Mouse (Mus musculus) kidney, postnatal 10 days (tissue): ENCODE results near the gene Sh2d7.
A peak's percentile ranks its signal among the peaks of the same experiment; 100 is the strongest.
"Not testable (repeated sequence)": the region's sequence is repeated elsewhere in the genome, so short reads cannot be mapped to it uniquely, and the experiment has no call there.

Experiments used
- DNase-seq: peaks from one replicate; pipeline ENCODE4 v3.0.0; 2021; ENCODE audit warnings: mixed read lengths

Gene Sh2d7

GRCm38 (mm10) chr9:54544954-54545315 lies 6.2 kb downstream of the Sh2d7 start:
- no peak for DNase-seq

- DNase-seq, result peak; percentile 76
Measured at GRCm38 (mm10) chr9:54547536-54547935, 8.8 kb downstream of the Sh2d7 start.

DNA sequence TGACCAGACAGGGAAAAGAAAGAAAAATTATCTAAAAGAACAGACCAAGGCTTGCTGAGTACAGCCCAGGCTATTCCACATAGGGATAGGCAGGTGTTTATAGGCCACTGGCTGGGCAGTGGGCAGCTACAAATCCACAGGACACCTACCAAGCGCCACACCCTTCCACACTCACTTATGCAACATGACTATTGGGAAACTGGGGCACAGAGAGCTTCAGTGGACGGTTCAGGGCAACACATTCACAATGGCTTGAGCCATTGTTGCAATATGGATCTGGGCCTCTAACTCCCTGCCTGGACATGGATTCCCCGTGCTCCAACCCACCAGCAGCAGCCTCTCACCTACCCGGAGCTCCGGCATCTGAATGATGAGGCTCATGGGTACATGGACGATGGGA lies 10.6 kb downstream of the Sh2d7 start:
- no peak for DNase-seq

GRCm38 (mm10) chr9:54552409-54552808 lies 13.6 kb downstream of the Sh2d7 start:
- DNase-seq, result peak; percentile 51

DNA sequence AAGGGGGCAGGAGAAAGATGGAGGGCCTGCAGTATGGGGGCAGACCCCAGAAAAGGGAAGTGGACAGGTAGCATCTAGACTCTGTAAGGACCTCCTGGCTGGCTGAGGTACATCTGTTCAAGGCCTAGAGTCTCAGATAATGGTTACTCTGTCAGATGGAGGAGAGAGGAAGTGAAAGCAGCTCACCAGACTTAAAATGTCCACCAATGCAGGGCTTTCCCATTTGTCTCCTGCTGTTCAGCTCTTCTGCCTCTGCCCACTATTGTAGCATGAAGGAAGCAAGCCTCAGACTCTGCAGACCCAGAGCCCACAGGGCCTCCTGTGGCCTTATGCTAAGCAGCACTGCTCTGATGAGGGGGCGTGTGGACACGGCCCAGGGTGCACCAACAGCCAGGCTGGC lies 16.3 kb downstream of the Sh2d7 start:
- DNase-seq, result no peak

DNA sequence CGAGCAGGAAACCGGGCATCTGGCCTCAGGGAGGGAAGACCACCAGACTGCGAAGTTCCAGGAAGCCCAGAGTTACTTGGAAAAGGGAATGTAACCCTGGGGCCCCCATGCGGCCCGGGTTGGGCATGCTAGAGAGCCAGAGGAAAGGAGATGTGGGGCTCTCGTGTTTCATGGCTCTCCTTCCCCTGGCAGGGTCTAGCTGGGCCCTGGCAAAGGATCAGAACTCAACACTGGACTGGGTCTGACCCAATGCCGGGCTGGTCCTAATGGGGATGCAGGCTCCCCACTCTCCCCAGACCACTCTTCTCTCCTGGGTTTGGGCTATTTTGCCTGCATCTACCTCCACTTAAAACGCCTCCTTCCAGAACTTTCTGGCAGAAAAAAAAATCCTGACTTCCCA lies 19.9 kb downstream of the Sh2d7 start:
- DNase-seq, result no peak

DNA sequence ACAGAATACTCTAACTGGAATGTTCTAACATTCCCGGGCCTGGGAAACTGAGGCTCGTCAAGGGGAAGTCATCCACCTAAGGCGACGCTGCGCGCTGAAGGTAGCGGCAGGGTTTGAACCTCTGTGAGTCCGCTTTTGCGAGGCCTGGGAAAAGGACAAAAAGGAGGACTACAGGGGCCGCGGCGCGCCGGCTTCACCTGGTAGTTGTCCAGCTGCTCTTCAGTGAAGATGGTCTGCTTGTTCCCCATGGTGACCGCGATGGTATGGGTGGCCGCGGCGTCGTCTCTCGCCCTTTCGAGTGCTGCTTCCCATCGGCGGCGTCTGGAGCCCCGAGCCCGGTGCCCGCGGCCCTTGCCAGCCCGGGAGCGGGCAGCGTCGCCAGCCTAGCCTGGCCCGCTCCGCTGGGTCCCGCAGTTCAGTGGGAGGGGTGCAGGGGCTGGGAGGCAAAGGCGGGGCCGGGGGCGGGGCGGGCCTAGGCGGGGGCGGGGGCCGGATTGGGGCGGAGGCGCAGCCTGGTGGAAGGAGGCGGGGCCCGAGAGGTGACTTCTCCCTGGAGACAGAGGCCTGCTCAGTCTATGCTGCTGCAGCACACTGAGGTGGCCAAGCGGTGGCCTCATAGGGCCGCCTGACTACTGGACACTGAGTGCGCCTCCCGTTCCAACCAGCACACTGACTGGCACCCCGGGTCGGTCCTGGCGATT lies 21.1 kb downstream of the Sh2d7 start, which contains the start of gene Cib2:
Cib2 (minus strand) TSS at position 448 of the 701 bp plus-strand sequence.
- peak; percentile 91 for DNase-seq

DNA sequence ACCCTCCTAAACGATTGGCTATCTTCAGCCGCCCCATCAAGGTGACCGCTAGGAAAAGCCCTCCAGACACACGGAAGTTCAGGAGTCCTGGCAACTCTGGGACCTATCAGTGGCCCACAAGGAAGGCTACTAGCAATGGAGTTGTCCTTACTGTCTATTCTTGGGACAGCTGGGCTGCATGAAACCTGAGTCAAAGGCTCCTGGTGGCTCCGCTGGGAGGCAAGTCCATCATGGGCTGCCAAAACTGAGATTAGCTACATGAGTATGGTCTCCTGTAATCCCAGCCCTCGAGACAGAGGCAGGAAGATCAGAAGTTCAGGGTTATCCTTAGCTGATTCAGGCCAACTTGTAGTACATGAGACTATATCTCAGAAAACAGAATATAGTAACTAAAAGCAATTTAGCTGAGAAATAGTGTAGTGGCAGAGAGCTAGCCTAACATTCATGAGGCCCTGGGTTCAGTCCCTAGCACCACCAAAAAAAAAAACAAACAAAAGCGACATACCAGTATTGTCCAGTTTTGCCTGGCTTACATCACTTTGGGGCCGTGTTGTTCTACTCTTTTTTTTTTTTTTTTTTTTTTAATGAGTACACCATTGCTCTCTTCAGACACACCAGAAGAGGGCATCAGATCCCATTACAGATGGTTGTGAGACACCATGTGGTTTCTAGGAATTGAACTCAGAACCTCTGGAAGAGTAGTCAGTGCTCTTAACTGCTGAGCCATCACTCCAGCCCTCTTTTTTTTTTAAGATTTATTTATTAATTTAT lies 22.2 kb downstream of the Sh2d7 start:
- DNase-seq, result no peak

- no peak for DNase-seq
Measured at GRCm38 (mm10) chr9:54566958-54567357, 28.2 kb downstream of the Sh2d7 start.

- DNase-seq, result no peak
Measured at GRCm38 (mm10) chr9:54568732-54569131, 29.9 kb downstream of the Sh2d7 start.

DNA sequence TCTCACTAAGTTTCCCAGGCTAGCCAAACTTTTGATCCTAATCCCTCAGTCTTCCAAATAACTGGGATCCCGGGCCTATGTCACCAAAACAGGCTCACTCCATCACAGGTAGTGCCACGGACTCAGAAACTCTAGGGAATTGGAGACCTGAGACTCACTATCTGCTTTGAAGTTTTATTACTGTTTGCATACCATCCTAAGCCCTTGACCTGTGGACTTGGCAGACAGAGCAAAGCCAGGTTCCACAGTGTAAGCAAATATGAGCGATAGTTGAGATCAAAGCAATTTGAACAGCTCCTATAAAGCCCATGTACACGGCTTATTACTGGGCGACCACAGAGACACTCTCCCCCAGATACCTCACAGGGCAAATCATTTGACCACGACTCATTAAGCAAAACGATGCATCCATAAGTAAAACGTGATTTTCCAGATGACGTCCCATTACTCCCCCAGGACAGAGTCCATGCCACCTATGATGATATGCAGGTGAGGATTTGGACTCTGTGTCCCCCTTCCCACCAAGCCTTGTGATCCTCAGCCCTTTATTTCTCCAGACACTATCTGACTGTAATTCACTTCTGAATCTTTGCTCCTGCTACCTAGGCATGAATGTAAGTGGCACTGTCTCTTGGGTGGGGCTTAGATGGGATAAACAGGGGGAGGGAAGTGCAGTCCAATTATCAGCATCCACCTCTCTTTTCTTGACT lies 32.5 kb downstream of the Sh2d7 start:
- DNase-seq, result no peak

DNA sequence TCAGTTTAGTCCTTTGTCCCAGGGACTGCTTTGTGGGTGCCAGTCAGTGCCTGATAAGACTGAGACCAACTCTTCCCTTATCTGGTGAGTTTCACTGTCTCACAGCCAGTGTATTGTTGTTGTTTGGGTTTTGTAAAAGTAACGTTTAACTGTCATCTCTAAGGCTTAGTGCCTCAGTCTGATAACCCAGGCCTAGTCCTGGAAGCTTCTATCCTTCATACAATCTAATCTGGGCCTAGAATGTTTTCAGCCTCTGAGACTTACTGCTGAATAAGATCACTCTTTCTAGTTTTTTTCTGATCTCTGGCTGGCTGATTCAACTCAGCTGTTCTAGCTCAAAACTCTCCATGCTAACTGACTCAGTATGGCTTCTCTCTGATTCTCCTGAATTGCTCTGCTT lies 44.9 kb downstream of the Sh2d7 start:
- DNase-seq, result no peak

- DNase-seq, result not testable (repeated sequence)
Measured at GRCm38 (mm10) chr9:54584127-54584526, 45.3 kb downstream of the Sh2d7 start.

DNA sequence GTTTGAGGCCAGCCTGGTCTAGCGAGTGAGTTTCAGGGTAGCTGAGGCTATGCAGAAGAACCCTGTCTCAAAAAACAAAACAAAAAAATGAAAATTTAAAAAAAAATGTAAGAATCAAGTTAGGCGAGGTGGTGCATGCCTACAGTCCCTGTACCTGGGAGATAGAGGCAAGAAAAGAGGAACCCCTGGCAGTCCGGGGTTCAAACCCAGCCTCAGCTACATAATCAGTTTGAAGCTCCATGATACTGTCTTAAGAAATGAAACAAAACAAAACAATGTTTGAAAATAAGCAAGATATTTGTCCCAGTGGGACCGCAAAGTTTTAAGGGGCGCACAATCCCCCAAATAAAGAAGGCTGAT lies 47.0 kb downstream of the Sh2d7 start:
- no peak for DNase-seq

GRCm38 (mm10) chr9:54586199-54587061 lies 47.6 kb downstream of the Sh2d7 start, which contains the start of gene Idh3a:
Gene Idh3a, plus strand, starts transcription at chr9:54586334.
- peak; percentile 100 for DNase-seq

DNA sequence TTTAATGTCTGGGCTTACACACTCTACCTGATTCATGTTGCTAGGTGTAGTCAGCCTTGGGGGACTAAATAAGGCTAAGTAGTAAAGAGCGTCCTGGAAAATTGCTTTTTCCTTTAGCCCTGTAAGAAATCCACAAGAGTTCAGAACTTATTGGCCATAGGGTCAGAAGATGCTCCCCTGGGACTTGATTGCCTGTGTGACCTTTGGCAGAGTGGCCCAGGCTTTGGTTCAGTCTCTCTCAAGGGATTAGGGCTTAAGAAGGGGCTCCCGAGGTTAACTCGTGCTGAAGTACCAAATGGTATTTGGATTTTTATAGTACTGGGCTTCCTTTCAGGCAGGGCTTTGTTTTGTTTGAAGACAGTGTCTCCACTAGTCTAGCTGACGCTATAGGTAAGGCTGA lies 49.1 kb downstream of the Sh2d7 start:
- no peak for DNase-seq

DNA sequence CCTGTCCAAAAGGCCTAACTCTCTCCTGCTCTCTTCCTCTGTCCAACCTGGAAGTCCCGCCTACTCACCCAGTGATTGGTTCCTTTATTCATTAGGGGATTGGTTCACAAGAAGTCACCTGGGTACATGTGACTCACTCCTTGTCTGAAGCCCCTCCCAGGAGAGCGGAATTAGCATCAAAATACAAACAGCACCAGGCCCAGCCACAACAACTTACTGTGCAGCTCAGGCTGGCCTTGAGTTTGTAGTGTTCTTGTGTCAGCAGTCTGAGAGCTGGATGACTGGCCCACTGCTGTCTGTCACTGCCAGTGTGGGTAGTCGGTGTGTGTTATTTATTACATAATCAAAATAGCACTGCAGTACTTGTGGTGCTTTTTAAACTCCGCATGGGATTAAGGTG lies 54.9 kb downstream of the Sh2d7 start:
- DNase-seq, result not testable (repeated sequence)
